Mouse (Mus musculus): ENCODE measurements around the gene Col9a1.

Gene Col9a1

GRCm38 (mm10) chr1:24222231-24222630 is 44.8 kb downstream of the Col9a1 start:
- no peak for DNase-seq (ENCODE audit: low spot score)

- no peak for DNase-seq (ENCODE audit: low spot score)
These were observed 45.7 kb downstream of the Col9a1 start for GRCm38 (mm10) chr1:24222981-24223612.

GRCm38 (mm10) chr1:24225825-24226526 is 48.6 kb downstream of the Col9a1 start:
- no peak for DNase-seq (ENCODE audit: low spot score)

DNA sequence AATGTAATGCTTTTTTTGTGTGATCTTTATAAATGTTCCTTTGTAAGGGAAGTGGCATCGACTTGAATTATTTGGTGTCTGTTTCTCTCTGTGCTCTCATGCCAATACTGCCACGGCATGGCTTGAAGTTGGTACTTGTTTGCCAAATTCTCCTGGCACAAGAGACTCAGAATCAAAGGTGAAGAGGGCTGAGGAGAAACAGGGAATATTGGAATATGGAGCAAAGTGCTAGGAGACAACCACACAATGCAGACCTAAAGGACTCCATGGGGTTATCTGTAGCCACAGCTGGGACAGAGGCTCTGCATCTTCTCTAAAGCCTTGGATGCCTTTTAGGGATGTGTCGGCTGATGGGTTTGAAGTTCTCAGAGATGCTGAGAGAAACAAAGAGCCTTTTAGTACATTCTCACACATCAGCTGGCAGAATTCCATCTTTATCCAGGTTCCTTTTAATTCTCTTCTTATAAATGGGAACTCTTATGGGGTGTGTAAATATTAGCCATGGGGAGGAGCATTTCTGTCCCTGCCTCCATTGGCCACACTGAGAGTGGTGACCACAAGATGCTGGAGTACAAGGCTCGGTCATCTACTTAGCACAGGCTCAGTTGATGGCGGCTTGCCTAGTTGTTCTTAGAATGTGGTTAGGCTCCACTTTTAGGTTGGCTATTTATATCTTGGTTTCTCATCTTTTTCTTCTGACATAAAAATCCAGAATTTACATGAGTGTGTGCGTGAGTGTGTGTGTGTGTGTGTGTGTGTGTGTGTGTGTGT is 49.7 kb downstream of the Col9a1 start:
- DNase-seq (ENCODE audit: low spot score), result no peak

DNA sequence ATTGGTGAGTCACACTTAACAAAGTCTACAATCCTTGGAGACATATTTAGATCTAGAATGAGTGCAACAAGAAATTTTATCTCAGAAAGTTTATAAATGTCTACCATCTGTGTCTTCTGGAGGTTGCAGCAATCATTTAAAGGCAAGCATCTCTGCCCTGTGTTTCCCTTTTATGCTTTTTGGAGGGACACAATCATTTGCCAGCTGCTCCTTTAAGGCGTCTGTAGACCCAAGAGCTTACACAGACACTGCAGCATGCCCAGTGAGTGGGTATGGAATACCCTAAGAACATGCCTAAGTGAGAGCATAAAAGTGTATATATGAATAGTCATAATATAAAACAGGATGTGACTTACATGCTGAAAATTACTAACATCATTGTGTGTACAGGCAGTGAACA is 52.1 kb downstream of the Col9a1 start:
- no peak for DNase-seq (ENCODE audit: low spot score)

- no peak for DNase-seq (ENCODE audit: low spot score)
These were observed 53.0 kb downstream of the Col9a1 start for GRCm38 (mm10) chr1:24230428-24230827.

DNA sequence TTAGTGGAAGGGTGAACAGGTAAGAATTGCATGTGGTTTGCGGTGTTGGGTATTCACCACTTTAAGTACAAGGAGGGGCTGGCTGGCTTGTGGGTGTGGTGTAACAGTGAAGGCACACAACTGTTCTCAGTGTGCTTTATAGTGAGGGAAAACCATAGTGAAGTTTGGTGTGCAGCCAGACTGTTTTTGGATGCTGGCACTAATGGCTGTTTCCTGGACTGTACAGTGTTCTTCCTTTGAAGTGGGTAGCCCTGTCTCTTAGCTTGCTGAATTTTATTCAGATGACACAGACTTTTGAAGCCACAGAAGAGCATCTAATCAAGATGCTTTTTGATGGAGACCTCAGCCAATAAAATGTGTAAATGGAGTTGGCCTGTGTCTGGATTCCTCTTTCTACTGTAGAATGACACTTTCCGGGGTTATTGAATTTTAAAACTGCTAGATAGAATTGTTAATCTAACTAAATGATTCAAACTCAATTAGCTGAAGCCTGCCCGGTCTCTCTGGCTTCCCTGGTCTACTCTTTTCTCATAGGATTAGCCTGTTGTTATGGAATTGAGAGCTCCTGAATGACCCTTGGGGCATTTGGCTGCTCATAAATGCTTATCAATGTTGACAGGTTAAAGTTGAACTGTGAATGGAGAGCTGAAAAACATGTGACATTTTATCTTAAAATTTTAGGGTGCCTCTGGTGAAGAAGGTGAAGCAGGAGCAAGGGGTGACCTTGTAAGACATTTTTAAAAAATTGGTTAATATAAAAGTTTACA is 54.3 kb downstream of the Col9a1 start:
- DNase-seq (ENCODE audit: low spot score), result no peak

GRCm38 (mm10) chr1:24236330-24236729 is 58.9 kb downstream of the Col9a1 start:
- no peak for DNase-seq (ENCODE audit: low spot score)

- no peak for DNase-seq (ENCODE audit: low spot score)
These were observed 62.8 kb downstream of the Col9a1 start for GRCm38 (mm10) chr1:24240039-24240691.

GRCm38 (mm10) chr1:24244931-24245330 is 67.5 kb downstream of the Col9a1 start:
- no peak for DNase-seq (ENCODE audit: low spot score)

- DNase-seq (ENCODE audit: low spot score), result peak; percentile 8
These were observed 68.4 kb downstream of the Col9a1 start for GRCm38 (mm10) chr1:24245700-24246375.

DNA sequence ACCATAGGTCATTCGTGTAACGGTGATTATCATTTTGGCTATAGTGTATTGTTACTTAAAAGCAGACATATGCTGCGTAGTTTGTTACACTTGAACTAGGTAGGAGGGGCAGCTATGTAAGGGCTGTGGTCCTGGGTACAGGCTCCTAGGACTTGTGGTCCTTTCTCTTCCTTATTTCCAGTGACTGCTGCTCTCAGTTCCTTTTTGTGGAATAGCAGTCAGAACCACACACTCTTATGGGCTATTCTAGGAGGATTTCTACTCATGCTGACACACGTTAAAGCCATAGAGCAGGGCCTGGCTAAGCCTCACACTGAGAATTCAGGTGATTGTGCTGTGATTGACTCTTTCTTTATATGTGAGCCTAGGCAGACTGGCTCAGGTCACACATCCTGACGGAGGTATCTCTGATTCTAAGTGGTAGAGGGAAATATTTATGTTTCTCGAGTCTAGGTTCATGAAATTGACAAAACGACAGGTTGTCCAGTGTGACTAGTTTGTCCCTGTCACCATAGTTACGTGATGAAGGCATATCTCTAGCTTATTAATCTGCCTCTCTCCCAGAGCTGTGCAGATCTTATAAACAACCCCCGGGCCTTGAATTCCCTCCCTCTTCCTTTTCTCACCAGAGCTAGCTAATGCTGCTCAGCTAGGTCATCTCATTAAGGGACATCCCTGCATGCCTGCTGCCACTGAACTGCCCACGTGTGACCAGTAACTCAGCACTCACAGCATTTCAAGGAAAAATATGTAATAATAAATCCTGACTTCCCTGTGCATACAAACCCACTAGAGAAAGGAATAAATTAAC is 71.1 kb downstream of the Col9a1 start:
- no peak for DNase-seq (ENCODE audit: low spot score)

DNA sequence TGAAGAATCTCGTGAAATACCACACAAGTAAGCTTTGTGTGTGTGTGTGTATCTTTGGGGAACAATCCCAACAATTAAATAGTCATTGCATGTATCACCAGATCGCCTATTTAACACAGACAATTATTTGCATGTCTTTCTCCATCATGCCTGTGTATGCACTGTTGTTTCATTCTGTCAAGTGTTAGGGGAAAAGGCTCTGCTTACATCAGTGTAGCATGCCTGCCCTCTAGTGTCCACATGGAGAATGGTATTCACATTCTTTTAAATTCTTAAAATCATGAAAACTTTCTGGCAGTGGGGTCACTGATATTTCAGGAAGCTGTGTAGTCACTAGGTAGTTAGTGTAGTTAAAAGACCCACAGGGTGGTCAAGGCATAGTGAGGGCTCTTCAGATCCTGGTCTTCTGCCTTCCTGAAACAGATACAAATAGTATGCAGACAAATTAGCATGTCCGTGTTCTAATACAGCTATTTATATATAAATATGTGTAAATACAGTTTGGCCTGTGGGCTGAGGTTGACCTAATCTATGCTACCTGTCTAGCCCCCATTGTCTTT is 71.8 kb downstream of the Col9a1 start:
- DNase-seq (ENCODE audit: low spot score), result no peak

DNA sequence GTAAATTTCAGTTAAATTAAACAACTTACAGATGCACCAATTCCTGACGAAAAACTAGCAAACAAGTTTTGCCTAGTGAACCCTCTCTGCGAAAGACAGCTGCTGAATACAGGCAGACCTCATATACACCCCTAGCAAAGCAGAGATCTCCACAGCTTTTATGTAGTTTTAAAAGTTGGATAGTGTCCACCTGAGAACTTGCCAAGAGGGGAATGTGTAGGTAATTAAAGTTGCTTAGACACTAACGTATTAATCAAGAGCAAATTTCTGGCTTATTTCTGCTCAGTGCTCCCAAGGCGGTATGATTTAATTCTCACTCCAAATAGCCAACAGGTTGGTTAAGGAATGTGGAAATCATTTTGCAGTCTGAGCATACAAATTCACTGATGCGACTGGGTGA is 80.6 kb downstream of the Col9a1 start:
- no peak for DNase-seq (ENCODE audit: low spot score)

GRCm38 (mm10) chr1:24259419-24259818 is 82.0 kb downstream of the Col9a1 start:
- no peak for DNase-seq (ENCODE audit: low spot score)

GRCm38 (mm10) chr1:24261181-24261580 is 83.8 kb downstream of the Col9a1 start:
- DNase-seq (ENCODE audit: low spot score), result no peak

- DNase-seq (ENCODE audit: low spot score), result no peak
These were observed 89.6 kb downstream of the Col9a1 start for GRCm38 (mm10) chr1:24267022-24267421.

DNA sequence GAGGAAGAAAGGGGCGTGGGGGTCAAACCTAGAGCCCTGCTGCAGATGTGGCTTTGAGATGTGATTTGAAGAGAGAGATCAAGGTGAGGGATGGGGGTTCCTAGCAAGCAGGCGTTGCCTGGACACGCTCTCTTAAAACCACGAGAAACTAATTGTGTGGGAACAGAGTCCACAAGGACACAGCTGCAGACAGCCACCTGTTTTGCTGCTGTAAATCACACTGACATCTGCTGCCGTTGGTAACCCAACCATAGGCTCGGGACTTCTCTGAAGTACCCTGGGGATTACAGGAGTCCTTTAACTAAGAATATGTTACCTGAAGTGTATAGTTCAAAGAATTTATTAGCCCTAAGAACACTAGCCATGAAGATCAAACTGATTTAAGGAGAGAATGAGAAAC is 109.0 kb downstream of the Col9a1 start:
- DNase-seq (ENCODE audit: low spot score), result no peak

- DNase-seq (ENCODE audit: low spot score), result no peak
These were observed 115.1 kb downstream of the Col9a1 start for GRCm38 (mm10) chr1:24292515-24292914.
